Mouse (Mus musculus) bone marrow, adult 2 months (tissue): Measurements from ENCODE around the gene Arl11. TPM values are rescaled to one million over a fixed set of nuclear protein-coding genes. Genes with fewer than 3 reads are reported as not detected.
A peak's percentile ranks its signal among the peaks of the same experiment; 100 is the strongest.

Experiments
- H3K27ac ChIP-seq: fragments of 200-500 bp; 2 replicates; pipeline ENCODE4 v1.5.1; 2012; ENCODE audit warnings: low read depth, mild to moderate bottlenecking, control low read depth, inconsistent platforms, low read length; ENCODE audit not compliant: control insufficient read depth, poor library complexity, insufficient read depth
- H3K4me1 ChIP-seq: fragments of 200-500 bp; 2 replicates; pipeline ENCODE4 v1.6.1; 2011; ENCODE audit warnings: low read length; ENCODE audit not compliant: control insufficient read depth, insufficient read depth
- H3K4me3 ChIP-seq: fragments of 200-500 bp; replicated peaks from 2 replicates; pipeline ENCODE3; 2011; ENCODE audit warnings: mild to moderate bottlenecking, low read depth, low read length, control low read depth; ENCODE audit not compliant: control insufficient read depth
- CTCF ChIP-seq: fragments of 200-500 bp; IDR thresholded peaks from 2 replicates; pipeline ENCODE4 v1.5.1; 2011; ENCODE audit warnings: low read length, control low read depth; ENCODE audit not compliant: control insufficient read depth, insufficient read depth
- POLR2A ChIP-seq: fragments of 200-500 bp; IDR thresholded peaks from 2 replicates; pipeline ENCODE4 v1.6.1; 2011; ENCODE audit warnings: low read depth, mild to moderate bottlenecking, control low read depth, low read length, borderline replicate concordance; ENCODE audit not compliant: control insufficient read depth
- WGBS: fragments of 180-500 bp; shearing (Covaris S2); methylation state at CpG from one replicate; pipeline ENCODE4 v1.1.7; 2018; 5-methylcytosine and 5-hydroxymethylcytosine counted together
- polyA plus RNA-seq: library from polyadenylated mRNA; stranded (reverse); fragments of >200 nt; gene quantifications from 2 replicates; pipeline ENCODE4 v1.2.4, GENCODE M21; 2011; ENCODE audit warnings: low replicate concordance; ENCODE audit not compliant: missing spikeins, insufficient read depth, insufficient read length

Gene Arl11
- polyA plus RNA-seq, 1 experiment: 9.2 TPM

DNA sequence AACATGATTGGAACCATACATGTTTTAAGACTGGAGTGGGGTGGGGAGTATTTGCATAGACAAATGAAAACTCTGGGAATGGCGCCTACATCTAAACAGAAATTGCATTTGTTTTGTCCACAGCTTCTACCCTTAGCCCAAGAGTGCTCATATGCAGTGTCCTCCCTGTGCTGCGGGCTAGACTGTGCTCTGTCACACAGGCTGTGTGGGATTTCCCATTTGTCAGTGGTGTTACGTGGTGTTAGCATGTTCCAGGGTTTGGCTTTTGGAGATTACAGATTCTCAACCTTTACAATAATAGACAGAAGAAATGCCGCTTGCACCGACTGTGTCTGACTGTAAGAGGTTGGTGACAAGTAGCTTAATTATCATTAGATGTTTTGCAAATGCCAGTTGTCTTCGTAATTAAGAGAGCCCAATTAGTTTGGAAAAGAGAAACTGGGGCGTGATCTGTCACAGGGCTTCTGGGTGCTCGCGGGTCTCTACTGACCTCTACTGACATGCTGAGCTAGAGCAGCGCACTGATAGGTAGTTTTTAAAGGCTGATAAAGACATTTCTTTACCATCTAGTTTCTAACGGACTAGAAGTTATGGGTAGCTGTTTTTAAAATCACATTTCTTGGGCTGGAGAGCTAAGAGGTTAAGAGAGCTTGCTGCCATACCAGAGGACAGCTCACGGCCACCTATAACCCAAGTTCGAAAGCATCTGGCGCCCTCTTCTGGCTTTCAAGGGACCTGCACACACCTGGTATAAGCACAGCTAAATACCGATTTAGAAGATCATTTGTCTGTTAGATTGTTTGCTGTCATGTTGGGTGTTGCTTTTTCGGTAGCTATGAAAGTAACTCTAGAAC lies 15.4 kb upstream of the Arl11 start:
- 40% methylated on average over 16 of the region's 16 CpGs for WGBS

DNA sequence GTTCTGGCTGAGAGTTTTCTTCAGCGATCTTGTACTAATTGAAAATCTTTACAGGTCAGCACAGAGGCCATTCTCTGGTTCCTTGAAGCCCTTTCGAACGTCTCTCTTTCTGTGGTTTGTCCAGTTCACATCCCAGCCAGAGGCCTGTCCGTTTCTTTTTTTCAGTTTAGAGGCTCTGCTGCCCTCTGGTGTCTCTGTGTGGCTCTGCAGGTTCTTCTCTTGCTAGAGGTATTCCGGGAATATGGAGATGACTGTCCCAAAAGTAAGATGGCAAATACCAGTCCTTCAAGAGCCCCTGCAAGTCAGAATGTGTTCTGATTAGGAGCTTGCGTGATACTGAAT lies 14.8 kb upstream of the Arl11 start:
- H3K4me1 ChIP-seq: no peaks in the 10 kb centered on the region
- 19% methylated on average over 6 of the region's 6 CpGs for WGBS
- no peak overlapping the region for H3K4me3 ChIP-seq
- TF ChIP-seq CTCF: peak; percentile 36
- TF ChIP-seq POLR2A: no peak
- H3K27ac ChIP-seq: no peak overlapping the region

More for the DNA sequence above, 15.4 kb upstream of the Arl11 start:
- Histone ChIP-seq H3K4me3 (no peak overlapping the region), H3K27ac (no peak overlapping the region), H3K4me1 (no peaks in the 10 kb centered on the region)
- no peak for TF ChIP-seq POLR2A
- peak; percentile 73 for TF ChIP-seq CTCF

DNA sequence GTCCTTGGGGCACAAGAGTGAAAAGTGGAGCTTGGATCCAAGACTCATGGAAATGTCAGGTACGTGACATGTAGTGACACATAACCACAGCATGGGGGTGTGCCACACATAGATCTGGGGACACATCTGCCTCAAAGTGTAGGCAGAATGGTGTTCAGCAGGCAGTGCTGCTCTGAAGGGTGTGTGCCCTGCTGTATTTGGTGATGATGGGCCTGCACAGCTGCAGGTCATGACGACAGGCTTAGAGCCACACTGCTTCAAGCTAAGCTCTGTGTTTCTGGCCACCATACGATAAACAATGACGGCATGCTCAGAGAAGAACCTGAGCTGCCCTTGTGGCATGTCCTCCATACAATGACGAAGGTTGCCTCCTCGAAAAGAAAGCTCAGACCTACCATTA lies 9.7 kb upstream of the Arl11 start:
- 80% methylated on average over 6 of the region's 6 CpGs for WGBS
- H3K4me3 ChIP-seq: no peak overlapping the region
- TF ChIP-seq CTCF: no peak
- no peaks in the 10 kb centered on the region; the same call in 1 of the 2 replicates for H3K4me1 ChIP-seq
- H3K27ac ChIP-seq: no peak overlapping the region

DNA sequence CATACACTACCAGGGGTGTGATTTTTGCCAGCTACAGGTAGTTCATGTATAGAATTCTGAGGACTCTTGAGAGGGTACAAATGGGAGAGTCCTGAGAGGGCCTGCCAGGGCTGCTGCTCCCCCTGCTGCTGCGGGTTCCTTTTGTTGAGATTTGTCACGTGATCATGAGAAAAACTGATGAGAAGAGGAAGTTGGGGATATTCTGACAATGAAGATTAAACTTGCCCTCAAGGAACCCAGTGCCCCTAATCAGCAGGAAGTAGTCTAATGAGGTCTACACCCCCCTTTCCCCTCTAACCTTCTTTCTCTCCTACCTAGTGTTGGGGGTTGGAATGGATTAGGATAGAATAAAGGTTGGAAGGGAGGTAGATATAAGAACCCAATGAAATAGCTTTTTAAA lies 8.2 kb upstream of the Arl11 start:
- TF ChIP-seq CTCF: no peak
- TF ChIP-seq POLR2A: no peak
- H3K4me1 ChIP-seq: no peaks in the 10 kb centered on the region; the same call in 1 of the 2 replicates
- WGBS: 12% methylated on average over 2 of the region's 2 CpGs

DNA sequence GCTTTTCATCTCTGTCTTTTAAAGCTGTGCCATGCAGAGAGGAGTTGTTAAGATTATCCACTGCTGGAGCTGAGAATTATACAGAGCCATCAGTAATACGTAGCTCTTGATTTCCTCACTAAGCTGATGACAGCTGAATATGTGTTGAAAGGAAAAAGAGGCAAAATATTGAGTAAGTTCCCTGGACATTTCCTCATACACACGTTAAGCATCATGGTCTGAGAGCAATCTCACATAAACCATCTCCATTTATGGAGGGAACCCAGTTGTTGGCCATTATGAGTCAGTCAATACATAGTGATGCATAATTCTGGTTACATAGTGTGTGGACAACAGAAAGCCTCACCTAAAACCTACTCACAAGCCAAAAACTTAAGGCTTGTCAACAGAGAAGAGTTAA lies 7.1 kb upstream of the Arl11 start:
- Histone ChIP-seq H3K4me1 (no peaks in the 10 kb centered on the region; the same call in 1 of the 2 replicates), H3K4me3 (no peak overlapping the region), H3K27ac (no peak overlapping the region)
- 43% methylated on average over 2 of the region's 2 CpGs for WGBS
- TF ChIP-seq CTCF (no peak), POLR2A (no peak)

More for the DNA sequence above, 8.2 kb upstream of the Arl11 start:
- Histone ChIP-seq H3K4me3 (no peak overlapping the region), H3K27ac (no peak overlapping the region)

DNA sequence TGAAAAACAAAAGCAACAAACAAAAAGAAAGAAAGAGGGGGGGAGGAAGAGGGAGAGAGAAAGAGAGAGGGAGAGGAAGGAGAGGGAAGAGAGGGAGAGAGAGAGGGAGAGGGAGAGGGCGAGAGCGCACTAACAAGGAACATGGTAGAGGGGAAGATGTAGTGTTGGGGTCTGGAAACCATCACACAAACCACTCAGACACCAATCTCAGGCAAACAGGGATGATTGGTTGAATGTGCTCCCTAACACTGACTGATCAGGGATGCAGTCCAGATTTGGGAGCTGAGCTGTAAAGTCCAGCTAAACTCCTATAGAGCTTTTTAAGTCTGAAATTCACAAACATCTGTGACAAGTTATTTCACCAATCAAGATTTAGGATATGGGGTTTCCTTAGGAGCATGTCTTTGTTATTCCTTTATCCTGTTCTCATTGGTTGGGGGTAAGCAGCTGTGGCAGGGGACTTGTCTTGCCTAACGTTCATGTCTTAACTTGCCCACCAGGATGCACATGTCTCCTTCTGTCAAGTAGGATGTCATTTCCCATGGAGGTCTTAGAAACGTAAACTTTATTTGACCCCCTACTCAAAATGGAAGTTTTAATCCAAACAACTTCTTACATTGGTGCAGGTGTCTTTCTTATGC lies 5.5 kb upstream of the Arl11 start:
- WGBS: 57% methylated on average over 4 of the region's 4 CpGs
- Histone ChIP-seq H3K27ac (no peak overlapping the region), H3K4me3 (no peak overlapping the region), H3K4me1 (no peaks in the 10 kb centered on the region; the same call in 1 of the 2 replicates)
- TF ChIP-seq CTCF (no peak), POLR2A (no peak)

DNA sequence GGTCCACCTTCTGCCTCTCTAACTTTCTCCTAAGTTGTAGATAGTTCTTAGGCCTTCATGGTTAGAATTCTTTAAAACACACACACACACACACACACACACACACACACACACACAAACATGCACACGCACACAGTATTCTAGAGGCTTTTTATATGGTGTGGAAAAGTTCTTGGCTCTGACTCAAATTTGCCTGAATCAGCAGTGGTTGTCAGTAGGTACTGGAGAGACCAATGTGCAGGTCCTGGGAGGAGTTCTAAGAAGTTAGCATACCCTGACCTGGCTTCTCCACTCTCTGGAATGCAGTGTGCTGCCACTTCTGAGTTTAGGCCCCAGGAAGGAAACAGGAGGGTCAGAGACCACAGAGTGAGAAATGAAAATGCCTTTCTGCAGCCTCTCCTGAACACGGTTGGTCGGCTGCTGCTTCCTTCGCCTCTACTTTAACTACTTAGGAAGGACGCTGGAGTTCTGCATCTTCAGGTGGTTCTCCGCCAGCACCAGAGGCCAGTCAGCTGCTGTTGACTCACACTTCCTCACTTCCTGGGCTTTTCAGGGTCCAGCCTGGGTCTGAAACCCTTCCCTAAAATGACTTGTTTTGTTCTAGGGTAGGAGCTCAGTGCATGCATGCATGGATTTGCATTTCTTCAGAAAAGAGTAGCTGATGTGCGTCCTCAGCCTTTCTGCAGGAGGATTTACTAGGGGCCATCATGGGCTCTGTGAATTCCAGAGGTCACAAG lies 651 bp downstream of the Arl11 start:
- peak overlapping the region; percentile 75 for H3K27ac ChIP-seq
- no peak for TF ChIP-seq POLR2A
- no peak for TF ChIP-seq CTCF
- WGBS: 8% methylated on average over 7 of the region's 7 CpGs
- no peaks in the 10 kb centered on the region; the same call in 1 of the 2 replicates for H3K4me1 ChIP-seq
- H3K4me3 ChIP-seq: peak overlapping the region; percentile 63

DNA sequence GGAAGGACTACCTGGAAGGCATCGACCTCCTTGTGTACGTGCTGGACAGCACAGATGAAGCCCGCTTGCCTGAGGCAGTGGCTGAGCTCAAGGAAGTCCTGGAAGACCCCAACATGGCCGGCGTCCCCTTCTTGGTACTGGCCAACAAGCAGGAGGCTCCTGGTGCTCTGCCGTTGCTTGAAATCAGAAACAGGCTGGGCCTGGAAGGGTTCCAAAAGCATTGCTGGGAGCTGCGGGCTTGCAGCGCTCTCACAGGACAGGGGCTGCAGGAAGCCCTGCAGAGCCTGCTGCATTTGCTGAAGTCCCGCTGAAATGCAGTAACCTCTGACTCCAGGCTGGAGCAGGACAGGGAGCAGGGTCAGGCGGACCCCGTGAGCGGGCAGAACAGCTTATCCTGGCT lies 1.4 kb downstream of the Arl11 start:
- TF ChIP-seq POLR2A: no peak
- TF ChIP-seq CTCF: no peak
- peak overlapping the region; percentile 63 for H3K4me3 ChIP-seq
- H3K4me1 ChIP-seq: no peaks in the 10 kb centered on the region; the same call in 1 of the 2 replicates
- WGBS: 6% methylated on average over 12 of the region's 12 CpGs
- H3K27ac ChIP-seq: peak overlapping the region; percentile 75
